Mouse (Mus musculus) testis, adult 2 months (tissue): ENCODE results near the gene Ppp2r3a. TPM values are rescaled to one million over a fixed set of nuclear protein-coding genes. Genes with fewer than 3 reads are reported as not detected.
A peak's percentile ranks its signal among the peaks of the same experiment; 100 is the strongest.

Experiments used
- H3K27ac ChIP-seq: fragments of 200-500 bp; 2 replicates; pipeline ENCODE4 v1.5.1; 2012; ENCODE audit warnings: low read depth, low read length; ENCODE audit not compliant: control insufficient read depth, insufficient read depth
- H3K27me3 ChIP-seq: fragments of 200-500 bp; 2 replicates; pipeline ENCODE4 v1.6.1; 2012; ENCODE audit warnings: mild to moderate bottlenecking, low read length, moderate library complexity; ENCODE audit not compliant: control insufficient read depth, insufficient read depth
- H3K36me3 ChIP-seq: fragments of 200-500 bp; 2 replicates; pipeline ENCODE4 v1.6.1; 2012; ENCODE audit warnings: mild to moderate bottlenecking, low read length; ENCODE audit not compliant: control insufficient read depth, insufficient read depth
- H3K4me1 ChIP-seq: fragments of 200-500 bp; 2 replicates; pipeline ENCODE4 v1.6.1; 2012; ENCODE audit warnings: low read length; ENCODE audit not compliant: control insufficient read depth, insufficient read depth
- H3K4me3 ChIP-seq: fragments of 200-500 bp; 2 replicates; pipeline ENCODE4 v1.5.1; 2012; ENCODE audit warnings: low read depth, mild to moderate bottlenecking, low read length, moderate library complexity, mixed read lengths; ENCODE audit not compliant: control insufficient read depth
- CTCF ChIP-seq: fragments of 200-500 bp; IDR thresholded peaks from 2 replicates; pipeline ENCODE4 v1.5.1; 2012; ENCODE audit warnings: low read depth, mild to moderate bottlenecking, inconsistent platforms, low read length, moderate library complexity; ENCODE audit not compliant: control insufficient read depth, insufficient read depth, insufficient replicate concordance
- POLR2A ChIP-seq: fragments of 200-500 bp; IDR thresholded peaks from 2 replicates; pipeline ENCODE4 v1.6.1; 2012; ENCODE audit warnings: low read depth, mild to moderate bottlenecking, inconsistent platforms, low read length, moderate library complexity; ENCODE audit not compliant: control insufficient read depth
- polyA plus RNA-seq: library from polyadenylated mRNA; depleted of rRNA; stranded (reverse); fragments of >200 nt; gene quantifications from 2 replicates; pipeline ENCODE4 v1.2.3, GENCODE M21; 2012

Ppp2r3a gene
- polyA plus RNA-seq, 1 experiment, result 3.5 TPM

DNA sequence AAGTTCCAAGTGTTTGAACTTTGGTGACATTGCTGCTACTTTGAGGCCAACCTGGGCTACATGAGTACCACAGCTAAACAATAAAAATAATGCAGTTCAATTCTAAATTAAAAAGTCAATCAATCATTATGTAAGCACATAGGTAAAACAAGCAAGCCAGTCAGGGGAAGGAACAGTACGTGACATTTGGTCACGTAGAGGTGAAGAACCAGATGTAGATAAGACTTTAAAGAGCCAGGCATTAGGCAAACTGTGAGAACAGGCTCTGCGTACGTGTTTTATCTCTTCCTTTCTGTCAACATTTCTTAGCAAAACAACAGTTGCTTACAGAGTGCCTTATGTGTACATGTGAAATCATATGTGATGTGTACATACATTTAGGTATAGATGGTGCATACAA is 946 bp upstream of the Ppp2r3a start:
- Histone ChIP-seq H3K36me3 (no peaks in the 10 kb centered on the region), H3K4me1 (peaks cover 3% of the 10 kb centered on the region), H3K27ac (no peak overlapping the region), H3K4me3 (no peak overlapping the region), H3K27me3 (no peaks in the 10 kb centered on the region)
- no peak for TF ChIP-seq CTCF
- no peak for TF ChIP-seq POLR2A

DNA sequence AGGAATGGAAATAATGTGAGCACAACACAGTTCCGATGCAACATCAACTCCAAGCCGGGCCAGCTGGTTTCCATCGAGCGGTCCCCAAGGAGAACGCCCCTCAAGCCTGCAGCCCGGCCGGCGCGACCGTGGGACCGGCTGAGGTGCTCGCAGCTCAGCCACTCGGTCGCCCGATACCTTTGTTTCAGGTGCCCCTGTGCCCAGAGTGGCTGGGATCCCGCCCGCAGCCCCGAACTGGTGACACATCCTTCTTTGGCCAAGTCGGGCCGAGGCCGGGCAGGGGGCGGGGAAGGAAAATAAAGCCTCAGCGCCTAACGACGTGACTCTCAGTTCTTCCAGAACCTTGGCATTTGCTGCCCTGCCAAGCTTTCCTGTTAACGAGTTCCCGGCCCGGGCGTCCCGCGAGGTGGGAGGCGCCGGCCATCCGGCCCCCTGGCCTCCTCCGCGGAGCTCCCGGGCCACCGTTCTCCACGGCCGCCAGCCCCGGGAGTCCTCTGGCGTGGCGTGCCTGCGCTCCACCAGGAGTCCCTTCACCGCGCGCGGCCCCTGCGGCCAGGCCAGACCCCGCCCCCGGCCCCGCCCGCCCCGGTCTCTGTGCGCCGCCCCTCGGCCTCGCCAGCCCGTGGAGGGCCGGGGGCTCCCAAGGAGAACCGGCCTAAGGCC is 483 bp downstream of the Ppp2r3a start:
- Histone ChIP-seq H3K27me3 (no peaks in the 10 kb centered on the region), H3K27ac (peak overlapping the region; percentile 94), H3K4me1 (peaks cover 3% of the 10 kb centered on the region), H3K4me3 (peak overlapping the region; percentile 94), H3K36me3 (no peaks in the 10 kb centered on the region)
- TF ChIP-seq CTCF (no peak), POLR2A (0 out of 2 replicates have a peak, but pooled peaks have one; percentile 43)

DNA sequence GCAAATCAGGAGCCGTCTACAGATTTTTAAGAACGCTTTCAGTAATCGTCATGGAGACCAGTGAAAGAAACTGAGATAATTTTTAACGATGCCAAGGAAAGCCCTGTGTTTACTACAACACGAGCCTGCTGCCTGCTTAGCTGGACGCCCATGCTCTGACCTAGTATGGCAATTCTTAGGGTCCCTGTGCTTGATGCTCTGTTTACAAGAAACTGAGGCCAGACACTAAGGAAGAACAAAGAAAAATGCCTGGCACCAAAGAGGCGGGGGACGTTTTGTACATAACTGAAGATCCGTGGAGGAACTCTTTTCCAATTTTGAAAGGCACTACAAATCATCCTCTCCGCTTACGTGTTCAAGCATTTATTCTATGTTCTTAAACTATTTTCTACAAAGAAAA is 1.1 kb downstream of the Ppp2r3a start:
- Histone ChIP-seq H3K27ac (peak overlapping the region; percentile 49; the same call in 1 of the 2 replicates), H3K4me1 (peaks cover 3% of the 10 kb centered on the region), H3K36me3 (no peaks in the 10 kb centered on the region), H3K27me3 (no peaks in the 10 kb centered on the region), H3K4me3 (peak overlapping the region; percentile 94; the same call in 1 of the 2 replicates)
- TF ChIP-seq CTCF (no peak), POLR2A (no peak)

DNA sequence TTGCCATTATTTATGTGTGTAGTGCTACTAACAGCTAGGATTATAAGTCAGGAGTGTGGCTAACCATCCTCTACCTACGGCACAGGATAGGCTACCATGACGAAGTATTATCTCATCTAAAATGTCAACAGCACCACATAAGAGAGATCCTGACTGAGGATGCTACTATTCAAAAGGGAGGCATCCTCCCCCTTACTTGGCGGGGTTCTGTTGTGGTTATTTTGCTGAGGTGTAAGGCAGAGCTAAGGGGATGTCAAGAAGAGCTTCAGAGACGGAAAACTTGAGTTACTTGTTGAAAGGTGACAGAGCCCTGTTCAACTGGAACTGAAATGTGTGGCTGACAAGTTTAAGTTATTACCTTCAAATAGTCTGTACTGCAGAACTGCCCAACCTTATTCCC is 2.0 kb downstream of the Ppp2r3a start:
- Histone ChIP-seq H3K27ac (no peak overlapping the region), H3K27me3 (no peaks in the 10 kb centered on the region), H3K4me1 (peaks cover 3% of the 10 kb centered on the region), H3K4me3 (no peak overlapping the region), H3K36me3 (no peaks in the 10 kb centered on the region)
- TF ChIP-seq CTCF (no peak), POLR2A (no peak)

DNA sequence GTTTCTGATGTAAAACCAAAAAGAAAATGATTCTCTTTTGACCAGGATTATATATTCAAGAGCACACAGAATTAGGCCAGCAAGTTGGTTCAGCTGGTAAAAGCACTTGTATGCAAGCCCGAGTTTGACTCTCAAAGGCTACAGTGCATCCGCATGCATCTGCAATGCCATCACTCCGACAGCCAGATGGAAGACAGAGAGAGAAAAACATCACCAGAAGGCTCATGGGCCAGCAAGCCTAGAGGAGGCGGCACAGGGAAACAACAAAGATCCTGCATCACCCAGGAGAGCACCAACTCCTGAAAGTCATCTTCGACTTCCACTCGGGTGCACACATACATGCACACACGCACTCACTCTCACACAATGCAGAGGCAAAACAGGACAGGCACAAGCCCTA is 4.1 kb downstream of the Ppp2r3a start:
- peaks cover 3% of the 10 kb centered on the region for H3K4me1 ChIP-seq
- no peaks in the 10 kb centered on the region for H3K36me3 ChIP-seq
- no peaks in the 10 kb centered on the region for H3K27me3 ChIP-seq
- no peak overlapping the region for H3K4me3 ChIP-seq
- H3K27ac ChIP-seq, result no peak overlapping the region
- TF ChIP-seq CTCF (no peak), POLR2A (no peak)

DNA sequence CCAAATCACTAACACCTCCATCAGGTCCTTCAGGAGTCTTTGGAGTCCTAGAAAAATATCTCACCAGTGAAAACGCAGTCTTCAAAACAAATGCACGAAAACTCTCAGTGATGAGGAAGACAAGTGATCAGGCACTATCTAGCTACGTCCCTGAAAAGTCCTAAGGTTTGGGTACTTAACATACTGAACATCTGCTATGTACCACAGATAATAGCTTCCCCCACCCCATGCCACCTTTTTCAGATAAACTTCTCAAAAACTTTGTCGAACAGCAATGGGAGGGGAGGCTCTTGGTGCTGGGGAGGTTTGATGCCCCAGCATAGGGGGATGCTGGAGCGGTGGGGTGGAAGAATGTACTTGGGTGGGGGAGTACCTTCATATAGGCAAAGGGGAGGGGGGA is 6.1 kb downstream of the Ppp2r3a start:
- Histone ChIP-seq H3K4me1 (no peaks in the 10 kb centered on the region; the same call in 1 of the 2 replicates), H3K36me3 (no peaks in the 10 kb centered on the region), H3K27me3 (no peaks in the 10 kb centered on the region), H3K27ac (no peak overlapping the region), H3K4me3 (no peak overlapping the region)
- TF ChIP-seq POLR2A, result no peak
- no peak for TF ChIP-seq CTCF

DNA sequence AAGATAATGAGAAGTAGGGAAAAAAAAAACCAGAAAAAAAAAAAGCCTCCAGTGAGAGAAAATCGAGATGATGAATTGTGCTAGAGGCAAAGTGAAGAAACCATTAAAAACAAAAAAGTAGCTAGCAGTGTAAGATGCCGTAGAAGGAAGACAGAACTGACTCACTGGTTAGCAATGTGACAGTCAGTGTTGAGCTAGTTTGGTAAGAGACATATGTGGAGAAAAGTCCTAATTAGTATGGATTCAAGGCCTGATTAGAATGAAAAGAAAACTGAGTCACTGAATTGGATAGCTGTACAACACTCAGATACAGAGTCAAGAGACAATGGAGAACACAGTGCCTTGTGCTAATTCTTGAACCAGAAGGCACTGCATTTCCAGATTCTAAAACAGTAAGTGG is 7.9 kb downstream of the Ppp2r3a start:
- no peaks in the 10 kb centered on the region for H3K4me1 ChIP-seq
- no peak for TF ChIP-seq CTCF
- no peak for TF ChIP-seq POLR2A
- H3K27me3 ChIP-seq, result no peaks in the 10 kb centered on the region
- no peaks in the 10 kb centered on the region for H3K36me3 ChIP-seq
- H3K4me3 ChIP-seq, result no peak overlapping the region
- H3K27ac ChIP-seq, result no peak overlapping the region
